Mouse (Mus musculus): ENCODE measurements around the gene Grb10. TPM values are rescaled to one million over a fixed set of nuclear protein-coding genes. Genes with fewer than 3 reads are reported as not detected.
A peak's percentile ranks its signal among the peaks of the same experiment; 100 is the strongest.

Gene Grb10
- total and polyA plus RNA-seq, 3 experiments: 44.2 to 87.0 (median 81.2) TPM

- DNase-seq: peak; percentile 5
These were observed 4.1 kb downstream of the Grb10 start for GRCm38 (mm10) chr11:12034371-12034770.

DNA sequence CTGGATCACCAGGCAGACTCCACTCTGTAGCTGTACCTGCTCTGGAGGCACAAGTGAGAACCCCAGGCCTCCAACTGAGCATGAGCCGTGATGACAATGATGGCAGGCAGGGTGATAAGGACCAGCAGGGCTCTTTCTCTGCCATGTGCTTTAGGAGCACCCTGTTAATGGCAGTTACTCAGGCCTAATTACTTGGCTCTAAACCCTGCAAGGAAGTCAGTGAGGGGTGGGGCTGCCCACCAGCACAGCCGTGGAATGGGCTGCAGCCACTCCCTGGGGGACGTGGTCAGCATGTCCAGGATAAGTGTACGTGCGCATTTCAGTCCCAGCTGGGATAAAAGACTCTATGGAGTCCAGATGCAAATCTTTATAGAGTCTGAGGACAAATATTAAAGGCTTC is 5.7 kb downstream of the Grb10 start:
- DNase-seq: peak; percentile 1

GRCm38 (mm10) chr11:12026638-12027037 is 11.8 kb downstream of the Grb10 start:
- DNase-seq: peak; percentile 3

GRCm38 (mm10) chr11:12025756-12026593 is 12.5 kb downstream of the Grb10 start:
- DNase-seq: peak; percentile 82

DNA sequence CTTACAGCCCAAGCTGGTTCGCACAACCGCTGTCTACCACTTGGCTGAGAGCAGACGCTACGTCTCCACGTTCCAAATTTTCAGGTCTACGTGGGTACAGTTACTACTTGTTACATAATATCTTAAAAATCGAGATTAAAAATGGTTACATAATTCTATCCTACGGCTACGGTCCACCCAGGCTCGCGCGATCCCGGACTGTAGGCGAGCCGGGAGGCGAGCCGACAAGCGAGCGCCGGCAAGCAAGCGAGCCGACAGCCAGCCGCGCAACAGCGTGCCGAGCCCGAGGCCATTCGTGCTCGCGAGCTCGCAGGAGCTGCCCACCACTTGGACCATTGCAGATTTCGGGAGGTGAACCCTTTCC is 13.1 kb downstream of the Grb10 start:
- DNase-seq: peak; percentile 2

- DNase-seq: no peak
These were observed 15.4 kb downstream of the Grb10 start for GRCm38 (mm10) chr11:12023051-12023450.

- DNase-seq: no peak
These were observed 18.8 kb downstream of the Grb10 start for GRCm38 (mm10) chr11:12019651-12020050.

DNA sequence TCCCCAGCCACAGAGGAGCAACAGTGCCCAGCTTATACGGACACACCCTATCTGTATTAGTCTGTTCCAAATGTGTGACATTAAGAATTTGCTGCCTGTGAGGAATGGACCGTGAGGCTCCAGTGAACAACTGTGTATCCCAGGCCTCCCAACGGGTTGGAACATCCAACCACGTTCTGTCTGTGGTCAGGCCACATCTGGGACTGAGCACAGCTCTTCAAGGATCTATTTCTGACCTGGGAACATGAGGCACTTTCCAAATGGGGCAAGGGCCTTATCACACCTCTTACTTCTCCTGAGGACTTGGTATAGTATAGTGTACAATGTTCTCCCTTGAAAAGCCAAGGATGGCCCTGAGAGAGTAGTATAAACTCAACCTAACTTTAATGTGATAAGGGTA is 19.9 kb downstream of the Grb10 start:
- DNase-seq: no peak

DNA sequence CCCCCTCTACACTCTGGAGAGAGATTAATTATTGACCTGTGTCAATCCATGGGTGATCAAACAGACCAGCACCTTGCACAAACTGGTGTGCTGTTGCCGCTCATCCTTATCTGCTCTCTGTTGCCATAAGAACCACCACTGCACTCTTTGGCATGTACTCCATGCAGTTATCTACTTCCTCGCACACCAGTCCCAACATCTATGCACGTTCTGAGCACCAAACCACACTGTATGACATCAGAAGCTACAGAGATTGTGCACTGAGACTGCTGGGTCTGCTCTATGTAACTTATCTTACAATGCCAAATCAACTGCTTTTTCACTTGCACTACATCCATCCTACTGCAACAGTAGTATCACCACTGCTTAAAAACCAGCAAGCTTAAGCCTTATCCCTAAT is 28.4 kb downstream of the Grb10 start:
- DNase-seq: no peak

GRCm38 (mm10) chr11:12000293-12000910 is 38.1 kb downstream of the Grb10 start:
- DNase-seq: peak; percentile 32

DNA sequence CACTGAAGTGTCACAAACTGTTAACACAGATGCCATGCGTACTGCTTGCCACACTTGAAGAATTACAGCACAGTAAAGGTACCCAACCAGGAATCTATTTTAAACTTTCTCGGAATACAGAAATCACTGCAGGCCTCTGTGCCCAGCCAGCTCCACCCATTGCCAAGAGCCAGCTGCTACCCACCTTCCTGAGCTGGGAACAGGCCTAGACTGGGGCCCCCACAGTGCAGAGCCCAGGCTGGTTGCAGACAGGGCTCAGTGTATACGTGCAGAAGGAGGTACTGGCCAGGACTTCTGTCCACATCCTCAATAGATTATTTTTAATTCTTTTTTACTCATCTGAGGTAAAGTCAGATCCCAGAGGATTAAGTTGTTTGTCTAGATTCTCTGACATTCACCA is 39.6 kb downstream of the Grb10 start:
- no peak for DNase-seq

GRCm38 (mm10) chr11:11997045-11997444 is 41.4 kb downstream of the Grb10 start:
- DNase-seq: no peak

DNA sequence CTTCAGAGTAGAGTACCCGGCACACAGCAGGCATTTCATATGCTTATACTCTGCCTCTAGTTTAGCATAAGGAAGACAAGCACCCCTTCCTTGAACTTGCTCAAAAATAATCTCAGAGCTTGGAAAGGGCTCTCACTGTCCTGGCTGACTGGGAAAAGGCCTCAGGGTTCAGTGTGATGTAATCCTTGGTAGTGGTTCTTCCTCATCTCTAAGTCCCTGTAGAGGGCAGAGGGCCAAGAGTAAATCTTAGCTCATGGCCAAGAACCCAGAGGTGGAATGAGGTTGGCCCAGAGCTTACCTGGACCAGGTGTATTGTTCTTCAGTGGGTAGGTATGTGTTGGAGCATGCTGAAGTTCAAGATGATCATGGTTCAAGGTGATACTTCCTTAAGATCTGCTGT is 43.1 kb downstream of the Grb10 start:
- no peak for DNase-seq

DNA sequence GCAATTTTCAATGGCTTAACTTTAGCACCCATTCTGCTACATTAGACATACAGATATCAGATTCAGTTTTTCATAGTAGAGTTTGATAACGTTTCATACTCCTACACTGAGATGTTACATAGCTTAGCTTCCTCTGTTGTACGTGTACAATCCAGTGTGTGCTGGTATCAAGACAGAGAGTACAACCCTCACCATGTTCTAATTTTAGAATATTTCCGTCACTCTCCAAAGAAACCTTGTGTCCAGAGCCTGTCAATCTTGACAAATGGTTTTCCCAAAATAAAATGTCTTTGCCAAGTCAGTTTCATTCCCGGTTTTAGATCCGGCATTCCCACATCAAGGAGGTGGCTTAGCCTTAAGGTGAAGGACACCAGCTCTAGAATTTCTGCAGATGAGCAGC is 44.7 kb downstream of the Grb10 start:
- no peak for DNase-seq

DNA sequence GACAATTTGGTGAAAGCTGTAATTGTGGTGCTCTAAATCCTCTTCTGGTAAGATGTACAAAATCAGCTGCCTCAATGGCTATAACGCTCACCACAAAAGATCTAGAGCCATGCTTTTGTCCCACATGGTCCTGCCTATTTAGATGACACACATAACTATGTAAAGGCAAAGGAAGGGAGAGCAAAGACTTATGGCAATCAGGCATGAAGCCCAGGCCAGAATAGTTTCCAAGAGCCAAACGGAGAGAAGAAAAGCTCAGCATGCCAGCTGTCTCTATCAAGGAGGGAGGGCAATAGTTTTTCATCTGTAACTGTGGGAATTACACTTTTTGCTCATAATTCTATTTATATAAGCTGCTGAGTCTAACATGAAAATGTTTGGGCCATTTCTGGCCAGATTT is 45.3 kb downstream of the Grb10 start:
- no peak for DNase-seq

DNA sequence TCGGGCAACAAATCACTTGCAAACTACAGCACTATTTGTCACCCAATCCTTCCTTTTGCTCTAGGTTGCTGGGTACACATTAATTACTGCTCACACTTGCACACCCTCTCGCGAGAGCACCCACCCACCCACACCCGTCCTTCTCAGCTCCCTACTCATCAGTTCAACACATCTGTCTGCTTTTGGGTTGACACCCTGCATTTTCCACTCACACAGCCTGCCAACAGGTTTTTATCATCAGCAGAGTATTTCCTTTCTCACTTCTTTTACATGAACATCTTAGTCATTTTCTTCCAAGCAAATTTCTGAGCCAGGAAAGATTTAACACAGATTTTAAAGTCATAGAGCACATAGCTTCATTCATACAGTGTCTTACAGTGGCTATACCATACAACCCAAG is 48.6 kb downstream of the Grb10 start:
- DNase-seq: no peak

- no peak for DNase-seq
These were observed 51.2 kb downstream of the Grb10 start for GRCm38 (mm10) chr11:11987233-11987632.

- no peak for DNase-seq
These were observed 59.8 kb downstream of the Grb10 start for GRCm38 (mm10) chr11:11978611-11979197.

DNA sequence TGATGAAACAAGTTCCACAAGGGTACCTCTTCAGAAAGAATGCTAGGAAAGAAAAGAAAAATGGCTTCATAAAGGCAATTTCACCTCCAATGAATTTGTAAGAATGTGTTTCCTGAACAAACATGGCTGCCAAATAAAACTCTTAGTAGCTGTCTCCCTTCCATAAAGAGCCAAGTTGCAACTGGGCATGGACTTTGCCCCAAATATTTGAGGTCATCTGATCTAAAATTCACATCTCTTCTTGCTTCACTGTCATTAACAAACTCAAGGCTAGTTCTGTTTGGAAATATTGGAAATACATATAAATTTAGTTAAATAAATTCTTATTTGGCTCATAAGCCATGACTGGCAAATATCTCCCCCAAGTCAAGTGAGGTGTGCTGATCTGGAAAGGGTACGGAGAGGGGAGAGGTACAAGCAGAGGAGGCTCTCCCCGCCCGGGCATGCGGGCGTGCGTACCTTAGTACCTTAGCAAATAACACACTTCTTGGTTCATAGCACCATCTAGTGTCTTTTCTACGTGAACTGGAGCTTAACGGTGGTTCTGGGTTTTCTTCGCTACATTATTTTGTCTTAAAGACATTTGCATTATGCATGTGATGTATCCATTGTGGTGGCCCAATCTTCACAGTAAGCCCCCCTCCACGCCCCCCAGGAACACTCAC is 63.8 kb downstream of the Grb10 start:
- DNase-seq: peak; percentile 36

GRCm38 (mm10) chr11:11973366-11974014 is 65.0 kb downstream of the Grb10 start:
- peak; percentile 81 for DNase-seq

GRCm38 (mm10) chr11:11972401-11973110 is 65.9 kb downstream of the Grb10 start:
- no peak for DNase-seq

DNA sequence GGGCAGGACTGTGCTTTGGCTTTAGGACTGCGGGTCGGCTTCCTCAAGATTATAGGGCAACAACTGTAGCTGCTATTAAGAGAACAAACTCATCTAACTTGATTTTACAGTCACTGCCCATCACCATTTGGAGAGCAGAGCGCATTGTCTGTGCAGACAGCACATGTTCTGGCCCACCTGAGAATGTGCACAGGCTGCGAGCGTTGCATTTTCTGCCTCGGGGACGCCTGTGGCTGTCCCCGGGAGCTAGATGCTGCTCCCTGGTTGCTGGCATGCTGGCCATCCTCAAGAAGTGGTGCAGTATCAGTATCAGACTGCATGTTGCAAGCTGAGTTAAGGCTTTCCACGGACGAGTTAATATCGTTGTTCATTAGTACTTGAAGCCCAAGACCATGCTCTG is 68.2 kb downstream of the Grb10 start:
- DNase-seq: no peak
